In genomic region chr7:130892973-130893372, GRCm38 (mm10) we compare ENCODE assay signal across 9 mouse cellular contexts. TPM values are rescaled to one million over a fixed set of nuclear protein-coding genes. Genes with fewer than 3 reads are reported as not detected.
A peak's percentile ranks its signal among the peaks of the same experiment; 100 is the strongest.
DNase-seq lines count a peak whose midpoint lies in the region; ATAC-seq and TF ChIP-seq lines count a peak whose summit lies in the region.
"Had no signal": no experiment of that assay in that cellular context is flagged by ENCODE, and none has a peak within 500 bp of the region (broad histone marks: within the 10 kb centered on the region; RNA-seq: fewer than 3 reads in every experiment).

No protein-coding gene starts in this region.

- no peak overlapping the region for H3K9ac ChIP-seq in stomach, postnatal 0 days (ENCODE audit: low read length)
- H3K9ac ChIP-seq: liver, embryonic 14.5 days had no signal

- H3K27ac ChIP-seq in testis, adult 2 months (ENCODE audit: control insufficient read depth, insufficient read depth, low read depth, low read length) = peak overlapping the region; percentile 86
- peak overlapping the region; percentile 49; the same call in 1 of the 2 replicates for H3K27ac ChIP-seq in stomach, postnatal 0 days (replicated peaks)
- H3K27ac ChIP-seq: liver, embryonic 14.5 days had no signal

- H3K4me3 ChIP-seq in testis, adult 2 months (ENCODE audit: control insufficient read depth, low read depth, low read length) = no peak overlapping the region
- no peak overlapping the region for H3K4me3 ChIP-seq in stomach, postnatal 0 days (ENCODE audit: low read depth, low read length)

- TF ChIP-seq CTCF in testis, adult 2 months (IDR thresholded peaks at IDR 0.05; ENCODE audit: control insufficient read depth, insufficient read depth, insufficient replicate concordance, low read depth, low read length) = no peak
- no peak for TF ChIP-seq CTCF in stomach, postnatal 0 days (IDR thresholded peaks at IDR 0.05; ENCODE audit: low read depth)

- DNase-seq in adrenal gland, postnatal 14 days = peak; percentile 41
- no peak for DNase-seq in adrenal gland, adult 8-10 months
- no peak for DNase-seq in testis, postnatal 10 days (ENCODE audit: low spot score)
- peak; percentile 55 to 65 for DNase-seq in left cerebral cortex, postnatal 36 days (ENCODE audit: low spot score in 2 of 2)
- DNase-seq in stomach, postnatal 0 days (ENCODE audit: low spot score) = no peak
- no peak for DNase-seq in adrenal gland, postnatal 25 days
- DNase-seq in adrenal gland, adult 18-20 months (ENCODE audit: low spot score in 2 of 2) = no peak

- TF ChIP-seq POLR2A in testis, adult 2 months (IDR thresholded peaks at IDR 0.05; ENCODE audit: control insufficient read depth, low read depth, low read length) = peak; percentile 31; the same call in 1 of the 2 replicates

- no peaks in the 10 kb centered on the region for H3K27me3 ChIP-seq in testis, adult 2 months (ENCODE audit: control insufficient read depth, insufficient read depth, low read length)
- H3K27me3 ChIP-seq in stomach, postnatal 0 days (ENCODE audit: control insufficient read depth, insufficient read depth, low read length) = no peaks in the 10 kb centered on the region

- intact Hi-C loops in left cerebral cortex, postnatal 36 days (cut with DNase I) = no loop called here

- H3K36me3 ChIP-seq in testis, adult 2 months (ENCODE audit: control insufficient read depth, insufficient read depth, low read length) = no peaks in the 10 kb centered on the region
- H3K36me3 ChIP-seq in stomach, postnatal 0 days (ENCODE audit: control insufficient read depth, insufficient read depth, low read length) = peaks cover 2% of the 10 kb centered on the region; the same call in 1 of the 2 replicates

- H3K4me1 ChIP-seq in testis, adult 2 months (ENCODE audit: control insufficient read depth, insufficient read depth, low read length) = 0 out of 2 replicates have a peak, but pooled peaks cover 2% of the 10 kb centered on the region
- H3K4me1 ChIP-seq in stomach, postnatal 0 days (replicated peaks; ENCODE audit: control insufficient read depth, insufficient read depth) = no peaks in the 10 kb centered on the region

- 69% methylated on average over 6 of the region's 6 CpGs for WGBS in stomach, postnatal 0 days

- no peak for TF ChIP-seq EP300 in stomach, postnatal 0 days (optimal IDR thresholded peaks at IDR 0.05)

- no peaks in the 10 kb centered on the region for H3K9me3 ChIP-seq in stomach, postnatal 0 days (ENCODE audit: control insufficient read depth, low read length)

- no peak for ATAC-seq in stomach, postnatal 0 days (ENCODE audit: low FRiP score, low TSS enrichment)

- no peak overlapping the region for H3K4me2 ChIP-seq in stomach, postnatal 0 days (replicated peaks; ENCODE audit: low read depth)

RNA-seq across cellular contexts. Expression of gene Plekha1, which starts 27.4 kb away (rescaled TPM):
- 25.6 and 31.6 TPM in 2 replicates for total RNA-seq in adrenal gland, postnatal 14 days (2021)
- 10 to 100 TPM; 23.5 to 45.4 (median 33.9) TPM for total RNA-seq in adrenal gland, adult 8-10 months (2022)
- 6.7 and 6.9 TPM in 2 replicates for polyA plus RNA-seq in testis, adult 2 months (2012; rRNA removed)
- total RNA-seq in left cerebral cortex, postnatal 36 days (2021) = 100 to 1,000 TPM in 1 of 2 experiments, 10 to 100 TPM in 1; 82.7 to 107 TPM
- polyA plus RNA-seq in stomach, postnatal 0 days (2015; fragmentation: Nextera tagmentation; extraction: Ambion mirVana) = 32.1 and 34.1 TPM in 2 replicates
- total RNA-seq in adrenal gland, postnatal 25 days (2021) = 26.7 and 32.6 TPM in 2 replicates
- total RNA-seq in adrenal gland, adult 18-20 months (2021) = 10 to 100 TPM; 24.8 to 28.9 TPM

RNA-seq across cellular contexts. Expression of gene Htra1, which starts 42.9 kb away (rescaled TPM):
- total RNA-seq in adrenal gland, postnatal 14 days (2021) = 77.0 and 81.6 TPM in 2 replicates
- 10 to 100 TPM; 33.0 to 88.6 (median 61.0) TPM for total RNA-seq in adrenal gland, adult 8-10 months (2022)
- 6.7 and 7.3 TPM in 2 replicates for polyA plus RNA-seq in testis, adult 2 months (2012; rRNA removed)
- total RNA-seq in left cerebral cortex, postnatal 36 days (2021) = 100 to 1,000 TPM; 228 to 243 TPM
- polyA plus RNA-seq in stomach, postnatal 0 days (2015; fragmentation: Nextera tagmentation; extraction: Ambion mirVana) = 48.6 and 51.6 TPM in 2 replicates
- 38.3 and 45.7 TPM in 2 replicates for total RNA-seq in adrenal gland, postnatal 25 days (2021)
- total RNA-seq in adrenal gland, adult 18-20 months (2021) = 10 to 100 TPM; 31.8 to 79.5 TPM

Comparison
In these comparisons a context has a peak if more than half of its experiments do, and no peak if none do; other contexts are left out.
1. DNase-seq: peak in adrenal gland, postnatal 14 days (single experiment) and left cerebral cortex, postnatal 36 days (2 of 2); none in adrenal gland, adult 8-10 months (single experiment), testis, postnatal 10 days (single experiment), stomach, postnatal 0 days (single experiment), adrenal gland, postnatal 25 days (single experiment) and adrenal gland, adult 18-20 months (0 of 2).